Mouse (Mus musculus) left cerebral cortex, postnatal 4 days (tissue): ENCODE measurements around the gene Tal1. TPM values are rescaled to one million over a fixed set of nuclear protein-coding genes. Genes with fewer than 3 reads are reported as not detected.

Experiments
- DNase-seq: peaks from one replicate; pipeline ENCODE4 v3.0.0-alpha.2; 2022
- intact Hi-C: fragments of 180-260 bp; cut with DNase I; formaldehyde crosslinking; loops from one replicate; pipeline ENCODE4 v1.15.1; 2025
- total RNA-seq, 2 experiments: library from RNA; stranded (reverse); gene quantifications; 2 replicates each; pipeline ENCODE4 v1.2.3; 2021

The Tal1 gene
- total RNA-seq, 2 experiments from 2014 or later = 2.1 to 2.4 TPM

GRCm38 (mm10) chr4:115101682-115102081, 45.5 kb downstream of the Tal1 start:
- intact Hi-C loops = loop anchor here (2.0 kb wide), 1 partner anchor 609 kb away; no protein-coding TSS in a partner anchor
- DNase-seq = peak; percentile 69

GRCm38 (mm10) chr4:115103510-115103909, 47.3 kb downstream of the Tal1 start:
- DNase-seq = no peak

DNA sequence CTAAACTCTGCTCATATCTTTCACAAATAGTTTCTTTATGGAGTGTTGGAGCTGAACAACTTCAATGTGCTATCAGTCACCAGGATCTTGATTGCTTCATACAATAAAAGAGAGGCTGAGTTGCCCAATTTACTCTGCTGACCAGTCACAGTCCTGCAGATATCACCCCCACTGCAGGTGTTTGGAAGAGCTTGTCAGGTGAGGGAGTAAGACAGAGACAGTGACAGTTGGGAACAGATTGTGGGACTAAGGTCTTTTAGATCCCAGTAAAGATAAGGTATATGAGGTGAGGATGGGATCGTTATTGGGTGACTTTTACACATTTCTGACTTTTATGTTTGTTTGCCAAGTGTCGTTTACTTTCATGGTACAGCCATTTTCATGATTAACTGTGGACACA, 54.9 kb downstream of the Tal1 start:
- intact Hi-C loops = no loop called here
- no peak for DNase-seq

More at GRCm38 (mm10) chr4:115103510-115103909, 47.3 kb downstream of the Tal1 start:
- intact Hi-C loops = no loop called here

- no peak for DNase-seq
- intact Hi-C loops = no loop called here
Observed at GRCm38 (mm10) chr4:115113266-115113665, 57.0 kb downstream of the Tal1 start.

- DNase-seq = no peak
- intact Hi-C loops = no loop called here
Observed at GRCm38 (mm10) chr4:115119642-115120041, 63.4 kb downstream of the Tal1 start.

DNA sequence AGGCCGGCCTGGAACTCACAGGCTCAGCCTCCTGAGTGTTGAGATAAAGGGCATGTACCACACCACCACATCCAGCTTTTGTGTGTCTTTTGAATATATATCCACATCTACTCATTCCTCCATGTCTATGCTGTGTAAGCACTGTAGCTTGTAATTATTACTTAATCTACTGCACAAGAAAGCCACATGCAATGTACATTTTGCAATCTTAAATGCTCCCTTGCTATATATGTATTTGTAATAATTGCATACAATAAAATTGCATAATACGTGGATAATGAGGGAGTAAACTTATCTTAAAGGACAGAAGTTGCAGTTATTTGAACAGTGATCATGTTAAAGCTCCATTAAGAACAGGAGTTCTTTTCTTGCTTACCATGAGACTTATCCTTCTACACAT, 64.9 kb downstream of the Tal1 start:
- intact Hi-C loops = no loop called here
- DNase-seq = no peak

Other genes with a start within 250 kb of the Tal1 start
- not detected for gene Gm12830, start 234.7 kb upstream of the Tal1 start, total RNA-seq
- 1 to 10 TPM in 1 of 2 experiments, under 1 TPM in 1; 0.76 to 1.2 TPM for gene Foxd2, start 147.6 kb upstream of the Tal1 start, total RNA-seq
- not detected for gene Foxe3, start 130.4 kb upstream of the Tal1 start, total RNA-seq
- gene Cmpk1, start 69.2 kb upstream of the Tal1 start, total RNA-seq = 100 to 1,000 TPM; 141 to 149 TPM
- 1 to 10 TPM; 2.9 to 3.1 TPM for gene Stil, start 56.3 kb upstream of the Tal1 start, total RNA-seq
- under 1 TPM; 0.84 to 0.95 TPM for gene Pdzk1ip1, start 32.3 kb downstream of the Tal1 start, total RNA-seq
- gene Cyp4x1, start 77.9 kb downstream of the Tal1 start, total RNA-seq = 10 to 100 TPM; 21.1 to 22.1 TPM
- not detected for gene Cyp4a29, start 185.7 kb downstream of the Tal1 start, total RNA-seq
- gene Cyp4a12a, start 242.6 kb downstream of the Tal1 start, total RNA-seq = not detected